Mouse (Mus musculus) adrenal gland, postnatal 14 days (tissue): ENCODE results near the gene Lrch1. TPM values are rescaled to one million over a fixed set of nuclear protein-coding genes. Genes with fewer than 3 reads are reported as not detected.

ENCODE experiments used
- DNase-seq: peaks from one replicate; pipeline ENCODE4 v3.0.0; 2021; ENCODE audit warnings: mixed read lengths
- total RNA-seq: library from RNA; stranded (reverse); gene quantifications from 2 replicates; pipeline ENCODE4 v1.2.3, GENCODE M21; 2021

Gene Lrch1
- total RNA-seq, 1 experiment from 2014 or later, result 14.6 TPM

- peak; percentile 21 for DNase-seq
Observed at GRCm38 (mm10) chr14:74852965-74853758, 94.5 kb downstream of the Lrch1 start.

- DNase-seq, result no peak
Observed at GRCm38 (mm10) chr14:74851866-74852265, 95.8 kb downstream of the Lrch1 start.

GRCm38 (mm10) chr14:74849020-74849419, 98.7 kb downstream of the Lrch1 start:
- DNase-seq, result no peak

GRCm38 (mm10) chr14:74848224-74848623, 99.5 kb downstream of the Lrch1 start:
- DNase-seq, result no peak

- peak; percentile 20 for DNase-seq
Observed at GRCm38 (mm10) chr14:74847311-74848133, 100.2 kb downstream of the Lrch1 start.

- DNase-seq, result no peak
Observed at GRCm38 (mm10) chr14:74846668-74847067, 101.0 kb downstream of the Lrch1 start.

- no peak for DNase-seq
Observed at GRCm38 (mm10) chr14:74845661-74846274, 101.9 kb downstream of the Lrch1 start.

GRCm38 (mm10) chr14:74841708-74842107, 106.0 kb downstream of the Lrch1 start:
- no peak for DNase-seq

GRCm38 (mm10) chr14:74841297-74841696, 106.4 kb downstream of the Lrch1 start:
- no peak for DNase-seq

GRCm38 (mm10) chr14:74840820-74841219, 106.9 kb downstream of the Lrch1 start:
- DNase-seq, result no peak

- no peak for DNase-seq
Observed at GRCm38 (mm10) chr14:74840328-74840727, 107.3 kb downstream of the Lrch1 start.

GRCm38 (mm10) chr14:74838816-74839215, 108.9 kb downstream of the Lrch1 start:
- DNase-seq, result no peak

- DNase-seq, result no peak
Observed at GRCm38 (mm10) chr14:74835010-74835409, 112.7 kb downstream of the Lrch1 start.

- DNase-seq, result no peak
Observed at GRCm38 (mm10) chr14:74834215-74834614, 113.5 kb downstream of the Lrch1 start.

GRCm38 (mm10) chr14:74831653-74832052, 116.0 kb downstream of the Lrch1 start:
- no peak for DNase-seq

GRCm38 (mm10) chr14:74831050-74831449, 116.6 kb downstream of the Lrch1 start:
- no peak for DNase-seq

- no peak for DNase-seq
Observed at GRCm38 (mm10) chr14:74830591-74830990, 117.1 kb downstream of the Lrch1 start.

- DNase-seq, result no peak
Observed at GRCm38 (mm10) chr14:74822757-74823680, 124.7 kb downstream of the Lrch1 start.

- DNase-seq, result no peak
Observed at GRCm38 (mm10) chr14:74822048-74822447, 125.6 kb downstream of the Lrch1 start.

GRCm38 (mm10) chr14:74820180-74820813, 127.4 kb downstream of the Lrch1 start:
- DNase-seq, result no peak

GRCm38 (mm10) chr14:74816705-74817104, 131.0 kb downstream of the Lrch1 start:
- DNase-seq, result no peak
